Mouse (Mus musculus) kidney, postnatal 10 days (tissue): ENCODE data around the gene Colgalt1.

Source experiments
- DNase-seq: peaks from one replicate; pipeline ENCODE4 v3.0.0; 2021; ENCODE audit warnings: mixed read lengths

The Colgalt1 gene

DNA sequence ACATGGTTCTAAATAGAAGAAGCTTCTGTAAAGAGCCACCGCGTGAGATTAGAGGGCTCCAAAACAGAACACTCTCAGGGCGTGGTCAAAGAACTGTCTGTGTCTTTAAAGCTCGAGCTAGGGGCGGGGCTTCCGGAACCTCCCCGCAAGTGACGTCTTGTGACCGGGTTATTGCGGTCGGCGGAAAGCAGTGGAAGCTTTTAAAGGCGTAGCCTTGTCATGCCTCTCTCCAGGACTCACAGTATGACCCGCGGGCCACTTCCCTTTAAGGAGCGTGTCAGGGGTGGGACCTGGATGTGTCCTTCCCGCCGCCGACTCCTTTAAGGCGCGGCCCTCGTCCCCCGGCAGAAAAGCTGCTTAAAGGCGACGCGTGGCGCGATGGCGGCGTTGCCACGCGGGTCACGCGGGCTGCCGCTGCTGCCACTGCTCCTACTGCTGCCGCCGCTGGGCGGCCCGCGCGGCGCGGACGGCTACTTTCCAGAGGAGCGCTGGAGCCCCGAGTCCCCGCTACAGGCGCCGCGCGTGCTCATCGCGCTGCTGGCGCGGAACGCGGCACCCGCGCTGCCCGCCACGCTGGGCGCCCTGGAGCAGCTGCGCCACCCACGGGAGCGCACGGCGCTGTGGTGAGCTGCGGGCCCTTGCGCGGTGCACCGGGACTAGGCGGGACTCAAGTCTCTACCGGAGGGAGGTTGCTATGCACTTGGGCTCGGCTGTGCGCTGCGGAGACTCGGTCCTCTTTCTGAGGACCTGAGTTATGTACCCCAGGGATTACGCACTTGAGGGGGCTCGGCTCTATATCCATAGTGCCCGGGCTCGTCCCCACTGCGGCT lies at the start of gene Colgalt1:
TSS of gene Colgalt1 (plus strand) at position 177 of the 830 bp plus-strand sequence.
- DNase-seq: peak; percentile 98

DNA sequence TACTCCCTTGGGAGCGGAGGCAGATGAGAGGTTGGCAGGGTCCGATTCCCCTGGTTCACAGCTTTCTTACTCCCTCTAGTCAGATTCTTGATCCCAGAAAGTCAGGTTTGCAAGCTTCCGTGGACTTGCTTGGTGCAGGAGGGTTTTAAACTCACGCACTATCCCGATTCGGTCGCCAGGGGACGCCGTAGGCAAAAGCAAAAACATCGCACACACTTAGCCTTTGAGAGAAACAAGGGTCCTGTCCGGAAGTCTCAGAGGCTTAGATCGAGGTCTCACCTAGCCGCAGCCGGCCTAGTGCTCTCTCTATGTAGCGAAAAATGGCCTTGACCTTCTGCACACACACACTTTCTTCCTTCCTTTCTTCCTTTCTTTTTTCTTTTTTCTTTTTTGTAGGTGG lies 49.4 kb upstream of the Colgalt1 start:
- peak; percentile 77 for DNase-seq

DNA sequence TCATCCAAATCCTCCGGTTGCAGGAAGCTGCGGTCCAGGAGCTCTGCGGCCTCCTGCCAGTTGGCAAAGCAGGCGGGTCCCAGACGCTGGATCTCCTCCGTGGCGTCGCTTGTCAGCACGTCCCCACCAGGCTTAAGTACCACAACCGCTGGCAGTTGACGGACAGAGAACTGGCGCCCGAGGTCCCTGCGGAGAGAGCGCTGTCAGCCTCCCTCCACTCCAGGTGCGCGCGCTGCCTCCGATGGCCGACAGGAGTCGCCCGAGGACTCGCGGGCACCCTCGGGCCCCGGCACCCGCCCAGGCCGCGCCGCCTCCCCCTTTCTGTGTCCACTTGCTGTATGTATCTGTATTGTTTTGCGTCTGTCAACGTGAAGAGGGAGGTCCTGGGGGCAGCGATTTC lies 48.0 kb upstream of the Colgalt1 start:
- DNase-seq: peak; percentile 89

DNA sequence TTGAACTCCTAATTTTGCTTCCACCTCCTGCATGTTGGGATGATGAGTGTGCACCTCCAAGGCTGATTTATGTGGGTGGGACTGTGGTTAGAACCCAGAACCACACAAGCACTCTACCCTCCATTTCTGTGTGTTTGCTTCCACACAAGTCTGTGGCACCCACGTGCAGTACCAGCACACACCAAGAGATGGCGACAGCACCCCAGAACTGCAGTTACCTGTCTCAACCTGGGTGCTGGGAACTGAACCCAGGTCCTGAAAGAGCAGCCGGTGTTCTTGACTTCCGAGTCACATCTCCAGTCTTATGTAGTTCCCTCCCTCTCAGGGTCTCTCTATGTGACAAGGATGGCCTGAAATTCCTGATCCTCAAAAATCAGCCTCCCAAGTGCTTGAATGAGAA lies 46.8 kb upstream of the Colgalt1 start:
- DNase-seq: no peak

GRCm38 (mm10) chr8:71566501-71566900 lies 44.3 kb upstream of the Colgalt1 start, which contains the start of gene Nxnl1:
Gene Nxnl1 (minus strand): TSS chr8:71566601.
- no peak for DNase-seq

DNA sequence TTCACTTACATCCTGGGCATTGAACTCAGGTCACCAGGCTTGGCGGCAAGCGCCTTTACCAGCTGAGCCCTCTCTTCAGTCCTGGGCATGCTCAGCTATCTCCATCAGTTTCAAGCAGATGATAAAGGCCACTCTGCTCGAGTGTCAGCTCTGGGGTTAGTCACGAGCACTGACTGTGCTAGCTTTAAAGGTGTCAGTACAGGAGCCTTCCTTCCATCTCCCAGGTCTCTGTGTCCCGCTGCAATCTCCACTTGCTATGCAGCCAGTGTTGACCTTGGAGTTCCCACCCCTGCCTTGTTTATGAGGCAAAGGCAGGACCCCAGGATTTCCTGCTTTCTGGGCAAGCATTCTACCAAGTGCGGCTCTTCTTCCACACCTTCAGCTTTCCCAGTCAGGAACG lies 43.2 kb upstream of the Colgalt1 start:
- no peak for DNase-seq

- peak; percentile 88 for DNase-seq
Measured at GRCm38 (mm10) chr8:71568387-71568937, 42.3 kb upstream of the Colgalt1 start, which contains the start of gene Slc27a1. Gene Slc27a1 (plus strand): TSS chr8:71568882.

DNA sequence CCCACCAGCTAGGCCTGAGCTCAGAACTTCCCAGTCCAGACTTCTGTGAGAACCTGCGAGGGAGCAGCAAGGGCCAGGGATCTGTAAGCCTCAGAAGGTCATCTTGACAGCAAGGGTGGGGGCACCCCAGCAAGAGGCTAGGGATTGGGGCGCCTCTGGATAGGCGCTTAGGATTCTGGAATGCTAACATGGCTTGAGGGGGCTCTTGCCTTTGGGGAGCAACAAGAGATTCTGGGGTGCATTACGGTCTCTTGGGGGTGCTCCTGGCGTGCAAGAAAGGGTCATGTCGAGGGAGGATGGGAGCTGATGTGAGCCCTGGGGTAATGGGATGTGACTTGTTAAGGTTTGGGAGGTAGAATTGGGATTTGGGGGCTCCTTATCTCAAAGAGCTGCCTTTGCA lies 41.9 kb upstream of the Colgalt1 start:
- no peak for DNase-seq

DNA sequence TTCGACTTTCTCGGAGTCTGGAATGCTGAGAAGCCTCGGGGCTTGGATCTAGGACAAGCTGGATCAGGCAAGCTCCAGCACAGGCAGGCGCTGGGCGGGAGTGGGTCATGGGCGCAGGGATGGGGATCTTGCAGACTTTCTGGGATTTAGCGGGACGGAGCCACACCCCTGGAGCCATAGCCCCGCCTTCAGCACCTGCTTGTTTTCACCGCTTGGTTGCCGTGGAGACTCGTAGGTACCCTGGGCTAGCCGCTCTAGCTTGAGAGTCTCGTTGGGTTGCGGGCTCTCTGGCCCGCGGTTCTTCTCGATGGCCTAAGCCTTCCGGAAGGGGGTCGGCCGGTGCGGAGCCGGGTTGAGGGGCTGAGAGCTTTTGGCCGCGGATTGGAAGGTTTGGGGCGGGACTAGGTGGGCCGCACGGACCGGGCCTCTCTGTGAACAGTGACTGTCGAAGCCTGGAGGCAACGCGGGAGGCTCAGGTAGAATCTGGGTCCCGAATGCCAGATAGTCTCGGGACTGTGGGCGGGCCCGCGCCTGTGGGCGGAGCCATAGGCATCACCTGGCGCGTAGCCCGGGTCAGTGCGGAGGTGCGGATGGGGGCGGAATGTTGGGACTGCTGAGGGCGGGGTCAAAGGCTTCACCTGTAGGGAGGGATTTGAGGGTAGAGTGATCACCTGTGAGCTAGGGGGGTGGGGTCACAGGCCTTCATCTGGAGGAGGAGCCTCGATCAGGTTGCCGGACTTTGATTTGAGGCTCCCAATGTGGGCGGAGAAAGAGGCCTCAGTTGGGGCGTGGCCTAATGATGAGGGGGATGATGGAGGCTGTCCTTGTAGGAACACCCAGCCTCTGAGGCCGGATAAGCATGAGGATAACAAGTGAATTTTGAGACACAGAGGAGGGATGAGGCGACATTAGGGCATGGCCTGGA lies 41.2 kb upstream of the Colgalt1 start:
- DNase-seq: peak; percentile 93

GRCm38 (mm10) chr8:71570291-71570954 lies 40.4 kb upstream of the Colgalt1 start:
- peak; percentile 98 for DNase-seq

GRCm38 (mm10) chr8:71572077-71572476 lies 38.7 kb upstream of the Colgalt1 start:
- DNase-seq: no peak

DNA sequence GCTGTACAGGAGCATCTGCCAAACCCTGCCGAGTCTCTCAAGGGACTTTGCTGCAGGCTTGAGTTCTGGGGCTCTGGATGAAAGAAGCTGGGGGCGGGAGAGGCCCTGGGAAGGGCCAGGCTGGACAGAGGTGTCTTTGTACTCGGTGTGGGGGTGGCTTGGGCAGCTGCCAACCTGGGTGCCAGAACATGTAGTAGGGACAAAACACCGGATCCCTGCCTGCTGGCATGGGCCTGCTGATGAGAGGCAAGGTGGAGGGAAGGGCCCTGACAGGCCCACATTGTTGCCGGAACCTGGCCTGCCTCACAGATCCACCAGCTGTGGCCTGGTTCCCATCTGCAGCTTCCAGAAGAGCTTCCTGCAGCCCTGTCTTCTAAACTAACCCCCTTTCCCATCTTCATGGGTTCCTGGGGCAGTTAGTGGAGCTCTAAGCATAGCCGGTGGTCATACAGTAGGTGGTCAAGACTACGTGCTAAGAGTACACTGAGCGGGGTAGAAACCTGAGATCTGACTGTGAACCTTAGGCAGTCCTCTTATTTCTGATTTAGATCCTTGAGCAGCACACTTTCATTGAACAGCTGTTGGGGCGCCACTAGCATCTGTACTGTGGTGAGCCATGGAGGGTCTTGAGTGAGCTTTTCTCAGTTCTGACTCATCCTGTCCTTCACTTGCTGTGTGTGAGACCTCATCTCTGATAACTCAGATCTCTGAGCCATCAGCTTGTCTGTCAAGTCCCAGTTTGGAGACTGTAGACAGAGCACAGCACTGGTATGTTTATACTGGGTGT lies 37.8 kb upstream of the Colgalt1 start:
- peak; percentile 74 for DNase-seq

DNA sequence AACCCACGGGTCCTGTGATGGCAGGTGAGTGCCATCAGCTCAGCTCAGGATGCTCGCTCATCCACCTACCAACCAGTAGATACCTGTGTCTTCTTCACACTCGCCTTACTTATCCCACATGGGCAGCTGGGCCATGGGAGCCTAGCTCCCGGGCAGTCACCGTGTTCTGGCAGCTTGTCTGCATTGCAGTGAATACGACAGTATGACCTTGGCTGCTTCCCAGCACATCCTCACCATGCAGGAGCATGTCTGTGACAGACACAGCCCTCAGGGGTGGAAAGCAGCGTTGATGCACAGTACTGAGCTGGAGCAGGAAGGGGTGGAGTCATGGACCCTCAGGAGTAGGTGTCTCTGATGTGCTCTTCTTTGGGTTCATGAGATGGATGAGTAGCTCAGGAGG lies 36.4 kb upstream of the Colgalt1 start:
- no peak for DNase-seq

GRCm38 (mm10) chr8:71575020-71575419 lies 35.8 kb upstream of the Colgalt1 start:
- DNase-seq: no peak

DNA sequence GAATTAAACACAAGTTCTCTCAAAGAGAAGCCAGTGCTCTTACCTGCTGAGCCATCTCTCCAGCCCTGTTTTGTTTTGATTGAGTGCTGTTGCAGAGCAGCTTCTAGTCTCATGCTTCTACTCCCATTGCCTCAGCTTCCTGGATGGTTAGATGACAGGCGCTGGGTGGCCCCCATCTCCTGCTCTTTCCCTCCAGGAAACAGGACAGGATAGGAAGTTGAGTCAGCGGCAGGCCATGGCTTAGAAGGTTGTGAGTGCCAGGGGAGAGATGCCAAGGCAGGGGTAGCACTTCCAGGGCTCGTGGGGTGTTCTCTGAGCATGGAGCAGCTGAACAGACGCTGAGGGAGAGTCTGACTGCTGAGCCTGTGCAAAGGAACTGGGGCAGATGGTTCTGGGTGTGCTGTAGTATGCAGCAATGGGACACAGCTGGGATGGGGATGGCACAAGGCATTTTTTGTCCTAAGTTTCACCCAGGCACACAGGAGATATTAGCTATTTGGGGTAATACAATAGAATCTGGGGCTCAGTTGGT lies 32.9 kb upstream of the Colgalt1 start:
- DNase-seq: no peak

DNA sequence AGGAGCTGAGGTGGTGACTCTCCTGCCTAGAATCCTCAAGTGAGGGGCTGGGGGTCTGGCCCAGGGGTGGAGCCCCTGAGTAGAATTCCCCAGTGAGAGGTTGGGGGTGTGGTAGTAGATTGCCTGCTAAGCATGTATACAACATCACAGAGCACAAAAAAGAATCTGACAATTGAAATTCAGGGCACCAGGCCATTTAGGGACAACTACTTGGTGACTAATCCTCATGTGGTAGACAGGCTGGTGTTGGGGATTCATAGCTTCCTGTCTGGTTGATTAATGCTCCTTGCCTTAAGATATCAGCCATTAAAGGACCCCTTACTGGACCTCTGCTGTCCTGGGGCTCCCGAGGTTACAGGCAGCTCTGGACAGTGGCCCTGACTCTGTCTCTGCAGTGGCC lies 31.8 kb upstream of the Colgalt1 start:
- DNase-seq: no peak

DNA sequence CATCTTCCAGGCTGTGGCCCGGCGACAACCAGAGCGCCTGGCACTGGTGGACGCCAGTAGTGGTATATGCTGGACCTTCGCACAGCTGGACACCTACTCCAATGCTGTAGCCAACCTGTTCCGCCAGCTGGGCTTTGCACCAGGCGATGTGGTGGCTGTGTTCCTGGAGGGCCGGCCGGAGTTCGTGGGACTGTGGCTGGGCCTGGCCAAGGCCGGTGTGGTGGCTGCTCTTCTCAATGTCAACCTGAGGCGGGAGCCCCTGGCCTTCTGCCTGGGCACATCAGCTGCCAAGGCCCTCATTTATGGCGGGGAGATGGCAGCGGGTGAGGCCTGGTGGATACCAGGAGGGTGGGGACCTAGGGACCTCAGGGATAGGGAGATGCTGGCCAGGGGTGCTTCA lies 31.3 kb upstream of the Colgalt1 start:
- no peak for DNase-seq

GRCm38 (mm10) chr8:71580201-71580600 lies 30.6 kb upstream of the Colgalt1 start:
- DNase-seq: no peak

- DNase-seq: peak; percentile 75
Measured at GRCm38 (mm10) chr8:71586891-71587290, 23.9 kb upstream of the Colgalt1 start.

DNA sequence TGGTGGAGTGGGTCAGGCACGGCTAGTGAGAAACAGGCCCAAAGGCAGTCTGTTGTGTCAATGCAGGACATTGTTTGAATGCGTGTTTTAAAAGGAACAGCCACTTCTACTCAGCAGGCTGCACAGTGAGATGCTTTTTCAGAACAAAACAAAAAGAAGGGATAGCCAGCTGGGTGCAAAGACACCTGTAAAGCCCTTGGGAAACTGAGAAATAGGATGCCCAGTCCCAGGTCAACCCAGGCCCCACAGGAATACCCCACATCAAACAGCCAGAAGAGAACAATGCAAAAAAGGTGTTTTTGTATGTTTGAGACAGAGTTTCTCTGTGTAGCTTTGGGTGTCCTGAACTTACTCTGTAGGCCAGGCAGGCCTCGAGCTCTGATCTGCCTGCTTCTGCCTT lies 22.0 kb upstream of the Colgalt1 start:
- DNase-seq: no peak

GRCm38 (mm10) chr8:71591017-71591416 lies 19.8 kb upstream of the Colgalt1 start:
- DNase-seq: no peak
